Mouse (Mus musculus): Measurements from ENCODE around the gene Foxp1.

Gene Foxp1

GRCm38 (mm10) chr6:99164760-99165159 is 357.8 kb downstream of the Foxp1 start:
- no peak for DNase-seq

GRCm38 (mm10) chr6:99162716-99163115 is 359.8 kb downstream of the Foxp1 start:
- DNase-seq, result no peak

- DNase-seq, result no peak
Observed at GRCm38 (mm10) chr6:99160348-99160693, 362.2 kb downstream of the Foxp1 start.

- DNase-seq, result peak; percentile 63
Observed at GRCm38 (mm10) chr6:99159452-99160347, 362.8 kb downstream of the Foxp1 start.

GRCm38 (mm10) chr6:99153682-99154081 is 368.8 kb downstream of the Foxp1 start:
- no peak for DNase-seq

- no peak for DNase-seq
Observed at GRCm38 (mm10) chr6:99146400-99146905, 376.1 kb downstream of the Foxp1 start.

GRCm38 (mm10) chr6:99145033-99145432 is 377.5 kb downstream of the Foxp1 start:
- no peak for DNase-seq

GRCm38 (mm10) chr6:99143756-99144036 is 378.8 kb downstream of the Foxp1 start:
- DNase-seq, result no peak

- no peak for DNase-seq
Observed at GRCm38 (mm10) chr6:99142900-99143755, 379.4 kb downstream of the Foxp1 start.

GRCm38 (mm10) chr6:99138041-99138440 is 384.5 kb downstream of the Foxp1 start:
- DNase-seq, result no peak

GRCm38 (mm10) chr6:99137071-99137470 is 385.4 kb downstream of the Foxp1 start:
- DNase-seq, result no peak

- DNase-seq, result peak; percentile 77
Observed at GRCm38 (mm10) chr6:99135938-99136729, 386.4 kb downstream of the Foxp1 start.

GRCm38 (mm10) chr6:99131815-99132214 is 390.7 kb downstream of the Foxp1 start:
- DNase-seq, result no peak

GRCm38 (mm10) chr6:99130758-99131410 is 391.6 kb downstream of the Foxp1 start:
- peak; percentile 53 for DNase-seq

- no peak for DNase-seq
Observed at GRCm38 (mm10) chr6:99126717-99127116, 395.8 kb downstream of the Foxp1 start.

- DNase-seq, result no peak
Observed at GRCm38 (mm10) chr6:99120776-99121766, 401.4 kb downstream of the Foxp1 start.

- DNase-seq, result no peak
Observed at GRCm38 (mm10) chr6:99118534-99118933, 404.0 kb downstream of the Foxp1 start.

GRCm38 (mm10) chr6:99117411-99117810 is 405.1 kb downstream of the Foxp1 start:
- DNase-seq, result no peak

- DNase-seq, result no peak
Observed at GRCm38 (mm10) chr6:99111856-99112255, 410.7 kb downstream of the Foxp1 start.

- DNase-seq, result no peak
Observed at GRCm38 (mm10) chr6:99108417-99108816, 414.1 kb downstream of the Foxp1 start.

GRCm38 (mm10) chr6:99107674-99108073 is 414.8 kb downstream of the Foxp1 start:
- DNase-seq, result no peak
